Mouse (Mus musculus) adrenal gland, postnatal 14 days (tissue): ENCODE measurements at regions not wholly inside any gene's neighbourhood (a gene's known extent, or its start where the extent isn't known, plus 50 kb on each side); places are given as distances from the start of the nearest gene placed in this dataset.
A peak's percentile ranks its signal among the peaks of the same experiment; 100 is the strongest.

Experiments
- DNase-seq: peaks from one replicate; pipeline ENCODE4 v3.0.0; 2021; ENCODE audit warnings: mixed read lengths

DNA sequence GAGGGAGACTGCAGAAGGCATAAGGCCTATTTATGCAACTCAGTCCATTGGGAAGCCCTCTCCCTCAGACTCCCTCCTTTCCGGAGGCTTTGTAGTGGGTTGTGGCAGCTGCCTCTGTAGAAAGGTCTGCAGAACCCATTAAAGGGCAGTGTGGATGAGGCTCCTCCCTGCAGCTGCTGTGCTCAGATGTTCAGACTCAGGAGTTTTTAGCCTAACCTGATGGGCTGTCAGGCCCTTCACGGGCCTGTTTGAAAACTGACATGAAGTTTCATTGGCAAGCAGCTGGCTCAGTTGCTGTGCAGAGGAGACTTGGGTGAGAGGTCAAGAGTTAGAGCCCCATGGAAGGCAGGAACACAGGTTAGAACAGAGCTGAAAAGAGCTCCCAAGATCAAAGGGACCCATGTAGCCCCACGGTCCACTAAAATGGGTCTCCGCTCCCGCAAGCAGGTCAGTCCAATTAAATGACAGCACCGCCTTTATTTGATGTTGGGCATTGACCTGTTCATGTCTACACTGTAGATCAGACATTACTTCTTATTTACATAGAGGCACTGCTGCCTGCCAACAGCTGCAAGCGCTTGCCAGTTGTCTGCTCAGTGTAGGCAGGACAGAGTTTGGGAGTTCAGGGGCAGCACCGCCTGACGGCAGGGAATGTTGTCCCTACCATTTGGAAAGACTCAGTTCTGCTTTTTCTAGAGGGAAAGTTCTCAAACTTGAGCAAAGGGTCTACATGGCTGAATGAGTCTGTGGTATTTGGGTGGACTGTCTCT, 53.8 kb upstream of the Usp46 start:
- no peak for DNase-seq

DNA sequence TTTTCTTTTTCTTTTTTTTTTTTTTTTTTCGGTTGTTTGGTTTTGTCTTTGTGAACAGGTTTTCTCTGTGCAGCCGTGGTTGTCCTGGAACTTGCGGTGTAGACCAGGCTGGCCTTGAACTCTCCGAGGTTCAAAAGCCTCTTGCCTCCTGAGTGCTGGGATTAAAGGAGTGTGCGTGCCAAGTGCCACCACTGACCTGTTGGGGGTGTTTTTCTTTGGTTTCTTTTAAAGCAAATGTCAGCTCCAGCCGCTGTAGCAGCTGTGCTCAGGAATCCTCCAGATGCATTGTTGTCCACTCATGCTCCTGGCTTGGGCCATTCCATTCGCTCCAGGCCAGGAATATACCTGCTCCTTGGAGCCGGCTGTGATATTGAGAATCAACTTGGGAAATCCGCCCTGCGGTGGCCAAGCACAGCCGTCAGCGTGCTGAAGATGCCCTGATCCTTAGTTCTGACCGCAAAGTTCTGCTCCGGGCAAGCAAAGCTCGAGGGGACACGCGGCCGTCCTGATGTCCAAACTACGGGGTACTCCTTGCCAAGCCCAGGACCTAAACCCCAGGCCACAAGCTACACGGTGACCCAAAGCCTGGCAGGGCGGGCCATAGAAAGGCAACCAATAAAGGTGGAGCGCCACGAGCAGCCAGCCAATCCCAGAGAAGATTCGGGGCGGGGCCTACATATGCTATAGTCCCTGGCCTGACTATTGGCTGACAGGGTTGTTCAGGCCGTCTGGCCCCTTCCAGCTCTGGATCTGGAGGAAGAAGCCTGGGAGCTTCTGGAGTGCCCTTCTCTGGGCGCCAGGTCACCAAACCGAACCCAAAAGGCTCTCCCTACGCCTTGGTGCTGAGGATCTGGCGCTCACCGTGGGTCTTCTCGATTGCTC, 58.0 kb upstream of the Usp46 start:
- peak; percentile 81 for DNase-seq

DNA sequence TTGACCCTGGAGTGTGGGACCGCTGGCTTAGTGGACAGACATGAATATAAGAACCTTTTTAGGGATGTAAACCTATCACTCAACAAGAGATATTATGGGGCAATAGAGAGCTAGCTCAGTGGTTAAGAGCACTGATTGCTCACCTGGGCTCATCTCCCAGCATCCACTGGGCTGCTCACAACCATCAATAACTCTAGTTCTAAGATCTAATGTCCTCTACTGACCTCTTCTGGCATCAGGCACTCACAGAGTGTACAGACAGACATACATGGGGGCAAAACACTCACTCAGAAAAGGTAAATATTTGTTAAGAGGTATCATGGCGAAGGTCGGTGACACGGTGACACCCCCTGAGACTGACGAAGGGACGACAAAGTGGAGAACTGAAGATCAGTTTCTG, 59.3 kb upstream of the Usp46 start:
- no peak for DNase-seq

DNA sequence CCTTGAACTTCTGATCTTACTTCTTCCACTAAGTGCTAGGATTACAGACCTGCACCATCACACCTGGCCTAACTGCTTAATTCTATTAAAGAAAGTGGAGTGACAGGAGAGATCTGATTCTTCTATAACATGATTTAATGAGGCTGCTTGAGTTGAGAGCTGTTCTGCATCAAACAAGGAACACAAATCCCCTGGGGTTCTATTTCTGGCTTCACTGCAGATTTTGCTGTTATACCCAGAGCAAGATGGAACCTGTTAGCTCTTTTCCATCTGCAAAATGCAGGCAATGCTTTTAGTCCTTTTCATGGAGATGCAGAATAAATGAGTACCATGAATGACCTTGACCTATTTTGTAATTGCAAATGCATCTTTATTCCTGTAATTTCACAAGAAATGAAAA, 61.4 kb upstream of the Usp46 start:
- DNase-seq: no peak

DNA sequence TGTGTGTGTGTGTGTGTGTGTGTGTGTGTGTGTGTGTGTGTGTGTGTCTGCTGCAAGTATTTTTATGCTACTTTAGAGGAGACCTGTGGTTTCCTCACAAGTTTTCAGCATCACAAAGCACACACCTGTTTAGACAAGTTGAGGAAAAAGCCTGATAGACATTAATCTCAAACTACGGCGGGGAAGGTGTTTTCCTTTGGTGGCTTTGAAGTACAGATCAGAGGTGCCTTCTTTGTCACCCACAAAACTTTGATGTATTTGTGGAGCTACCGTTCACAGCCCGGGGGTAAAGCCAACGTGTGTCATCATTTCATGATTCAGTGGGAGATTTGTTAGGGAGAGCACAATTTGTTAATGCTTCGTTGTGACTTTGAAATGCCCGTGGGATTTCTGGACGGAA, 62.4 kb upstream of the Rasl11b start:
- DNase-seq: no peak

DNA sequence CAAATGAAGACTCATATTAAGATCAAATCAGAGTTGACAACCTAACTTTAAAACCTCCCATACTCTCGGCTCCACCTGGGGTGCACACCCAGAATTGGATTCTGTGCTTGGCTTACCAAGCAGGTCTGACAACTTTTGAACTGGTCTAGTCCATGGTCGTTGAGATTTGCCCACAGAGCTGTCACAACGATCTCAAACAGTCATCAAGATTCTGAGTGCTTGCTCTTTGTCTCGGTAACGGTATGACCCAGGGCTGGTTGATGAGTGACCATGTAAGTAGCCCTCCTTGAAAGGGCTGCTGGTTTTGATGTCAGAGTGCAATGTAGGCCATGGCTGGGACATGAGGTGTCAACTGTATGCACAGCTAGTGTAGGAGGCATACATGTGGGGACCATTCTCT, 58.7 kb upstream of the Rasl11b start:
- DNase-seq: no peak

DNA sequence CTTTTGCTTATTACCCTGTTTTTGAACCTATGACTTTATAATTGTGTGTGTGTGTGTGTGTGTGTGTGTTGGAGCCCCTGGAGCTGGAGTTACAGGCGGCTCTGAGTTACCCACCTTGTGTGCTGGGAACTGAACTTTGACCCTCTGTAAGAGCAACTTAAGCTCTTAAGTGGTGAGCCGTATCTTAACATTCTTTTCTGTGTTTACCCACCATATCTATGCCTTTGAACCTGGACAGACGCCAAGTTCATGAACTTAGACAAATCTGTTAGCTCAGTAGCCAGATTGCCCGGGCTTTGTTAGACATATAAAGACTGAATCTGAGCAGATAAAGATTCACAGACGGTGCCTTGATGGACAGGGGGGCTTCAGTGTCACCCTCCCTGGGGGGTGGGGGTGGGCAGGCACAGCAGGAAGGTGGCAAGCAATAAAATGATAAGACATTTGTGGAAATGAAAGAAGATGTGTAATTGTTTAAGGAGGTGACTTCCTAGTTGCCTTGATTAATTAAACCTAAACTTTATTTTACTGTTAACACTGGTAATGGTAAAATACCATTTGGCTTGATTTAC, 58.1 kb upstream of the Rasl11b start:
- no peak for DNase-seq

DNA sequence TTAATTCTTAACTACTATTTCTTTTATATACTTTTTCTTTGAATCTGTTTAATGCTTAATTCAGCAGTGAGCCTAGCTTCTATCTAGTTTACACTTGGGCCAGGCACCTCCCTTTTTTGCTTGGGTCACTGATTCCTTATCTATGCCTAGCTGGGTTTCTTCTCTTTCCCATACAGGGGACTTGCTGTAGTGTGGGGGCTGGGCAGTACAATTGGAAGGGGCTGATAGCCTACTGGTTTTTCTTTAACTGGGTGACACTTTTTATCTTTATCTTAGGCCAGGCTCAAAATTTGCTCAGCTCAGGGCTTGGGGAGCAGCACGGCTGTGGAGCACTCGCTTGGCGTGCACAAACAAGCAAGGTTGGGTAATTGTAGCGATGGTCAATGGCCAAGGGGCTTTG, 51.1 kb upstream of the Rasl11b start:
- DNase-seq: no peak

DNA sequence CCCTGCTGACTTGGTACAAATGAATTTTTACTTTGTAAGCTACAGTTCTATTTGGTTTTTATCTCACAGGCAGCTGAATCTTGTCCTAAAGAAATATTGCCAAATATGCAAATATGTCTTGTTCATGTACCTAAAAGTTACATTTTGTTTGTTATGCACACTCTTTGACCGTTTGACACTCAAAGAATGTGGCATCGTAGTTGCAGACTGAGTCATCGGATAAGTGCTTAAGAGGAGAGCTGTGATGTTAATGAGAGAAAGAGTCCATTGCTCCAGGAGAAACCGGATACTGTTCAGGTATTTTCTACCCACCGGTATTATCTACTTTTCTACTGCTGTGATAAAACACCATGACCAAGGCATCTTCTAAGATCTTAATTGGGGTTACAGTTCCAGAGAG, 50.3 kb upstream of the Rasl11b start:
- DNase-seq: no peak
